Mouse (Mus musculus) liver (tissue): Measurements from ENCODE around the gene Acaca.
"Not testable (repeated sequence)": the region's sequence is repeated elsewhere in the genome, so short reads cannot be mapped to it uniquely, and the experiment has no call there.

Experiments used
- DNase-seq: peaks from one replicate; pipeline ENCODE4 v3.0.0-alpha.2; 2020; ENCODE audit warnings: mixed read lengths

The Acaca gene

GRCm38 (mm10) chr11:84252425-84252824 lies 123.0 kb downstream of the Acaca start:
- no peak for DNase-seq

GRCm38 (mm10) chr11:84255879-84256278 lies 126.4 kb downstream of the Acaca start:
- DNase-seq, result no peak

GRCm38 (mm10) chr11:84258053-84258710 lies 128.7 kb downstream of the Acaca start:
- DNase-seq, result no peak

GRCm38 (mm10) chr11:84264490-84264889 lies 135.0 kb downstream of the Acaca start:
- no peak for DNase-seq

- DNase-seq, result peak; percentile 23
Measured at GRCm38 (mm10) chr11:84268068-84268467, 138.6 kb downstream of the Acaca start.

GRCm38 (mm10) chr11:84270511-84270910 lies 141.0 kb downstream of the Acaca start:
- DNase-seq, result no peak

GRCm38 (mm10) chr11:84271948-84272347 lies 142.5 kb downstream of the Acaca start:
- DNase-seq, result no peak

- DNase-seq, result no peak
Measured at GRCm38 (mm10) chr11:84272574-84272973, 143.1 kb downstream of the Acaca start.

- DNase-seq, result no peak
Measured at GRCm38 (mm10) chr11:84276979-84277378, 147.5 kb downstream of the Acaca start.

GRCm38 (mm10) chr11:84281280-84281679 lies 151.8 kb downstream of the Acaca start:
- no peak for DNase-seq

GRCm38 (mm10) chr11:84282944-84283703 lies 153.7 kb downstream of the Acaca start:
- no peak for DNase-seq

- DNase-seq, result no peak
Measured at GRCm38 (mm10) chr11:84290781-84291180, 161.3 kb downstream of the Acaca start.

GRCm38 (mm10) chr11:84292532-84292931 lies 163.1 kb downstream of the Acaca start:
- no peak for DNase-seq

- no peak for DNase-seq
Measured at GRCm38 (mm10) chr11:84293288-84293687, 163.8 kb downstream of the Acaca start.

GRCm38 (mm10) chr11:84296337-84296736 lies 166.9 kb downstream of the Acaca start:
- no peak for DNase-seq

- DNase-seq, result no peak
Measured at GRCm38 (mm10) chr11:84305474-84305873, 176.0 kb downstream of the Acaca start.

GRCm38 (mm10) chr11:84306158-84306742 lies 176.8 kb downstream of the Acaca start:
- no peak for DNase-seq

- DNase-seq, result no peak
Measured at GRCm38 (mm10) chr11:84324032-84324752, 194.7 kb downstream of the Acaca start.

GRCm38 (mm10) chr11:84327086-84327485 lies 197.6 kb downstream of the Acaca start:
- DNase-seq, result no peak

- no peak for DNase-seq
Measured at GRCm38 (mm10) chr11:84332384-84332783, 202.9 kb downstream of the Acaca start.

- DNase-seq, result no peak
Measured at GRCm38 (mm10) chr11:84332860-84333259, 203.4 kb downstream of the Acaca start.

- not testable (repeated sequence) for DNase-seq
Measured at GRCm38 (mm10) chr11:84338273-84338672, 208.8 kb downstream of the Acaca start.

- DNase-seq, result no peak
Measured at GRCm38 (mm10) chr11:84340630-84341029, 211.2 kb downstream of the Acaca start.
